Mouse (Mus musculus): Measurements from ENCODE around the gene Soga1.
A peak's percentile ranks its signal among the peaks of the same experiment; 100 is the strongest.

The Soga1 gene

DNA sequence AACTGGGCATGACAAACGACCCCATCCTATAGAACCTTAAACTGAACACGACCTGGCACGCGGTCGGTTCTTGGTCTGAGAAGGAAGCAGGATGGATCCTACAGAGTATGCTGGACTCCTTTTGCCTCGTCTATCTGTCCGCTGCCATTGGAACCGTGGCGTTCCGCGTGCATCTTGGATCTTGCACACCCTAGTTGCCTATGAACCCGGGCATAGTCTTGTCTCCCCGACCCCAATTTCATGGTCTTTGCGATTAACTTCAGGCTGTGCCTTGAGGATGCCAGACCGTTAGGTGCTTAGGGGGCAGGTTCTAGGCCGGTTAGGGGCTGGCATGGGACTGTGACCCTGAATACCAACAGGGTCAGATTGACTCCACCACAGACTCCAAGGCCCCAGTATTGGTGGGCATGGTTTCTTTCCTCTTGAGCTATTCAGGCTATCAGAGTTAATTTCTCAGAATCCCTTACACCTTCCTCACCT is 687 bp upstream of the Soga1 start:
- no peak for DNase-seq

DNA sequence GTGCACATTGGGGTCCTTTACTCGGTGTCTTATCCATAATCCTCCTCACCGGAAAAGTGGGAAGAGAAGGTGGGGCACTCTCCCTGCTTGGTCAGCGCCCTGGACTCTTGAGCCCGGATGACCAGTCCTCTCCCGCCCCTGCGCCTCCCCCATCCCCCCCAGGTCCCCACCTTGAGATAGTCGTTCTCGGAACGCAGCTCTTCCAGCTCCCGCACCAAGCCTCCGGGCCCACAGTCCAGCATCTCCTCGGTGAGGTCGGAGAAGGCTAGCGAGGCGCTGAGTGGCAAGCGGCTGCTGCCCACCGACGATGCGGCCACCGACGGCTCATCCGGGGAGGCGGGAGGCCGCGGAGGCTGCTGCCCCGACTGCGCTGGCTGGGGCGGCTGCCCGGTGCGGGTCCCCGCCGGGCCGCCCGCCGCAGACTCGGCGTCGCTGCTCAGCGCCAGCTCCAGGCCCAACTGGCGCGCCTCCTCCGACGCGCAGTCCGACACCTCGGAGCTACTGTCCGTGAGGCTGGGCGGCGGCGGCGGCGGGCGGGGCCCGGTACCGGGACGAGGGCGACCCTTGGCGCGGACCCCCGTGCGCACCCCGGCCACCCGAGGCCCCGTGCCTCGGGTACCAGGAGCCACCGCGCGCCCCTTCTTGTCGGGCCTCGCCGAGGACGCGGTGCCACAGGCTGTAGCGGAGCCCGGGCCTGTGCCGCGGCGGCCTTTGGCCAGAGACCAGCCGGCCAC is 828 bp downstream of the Soga1 start:
- DNase-seq = no peak

DNA sequence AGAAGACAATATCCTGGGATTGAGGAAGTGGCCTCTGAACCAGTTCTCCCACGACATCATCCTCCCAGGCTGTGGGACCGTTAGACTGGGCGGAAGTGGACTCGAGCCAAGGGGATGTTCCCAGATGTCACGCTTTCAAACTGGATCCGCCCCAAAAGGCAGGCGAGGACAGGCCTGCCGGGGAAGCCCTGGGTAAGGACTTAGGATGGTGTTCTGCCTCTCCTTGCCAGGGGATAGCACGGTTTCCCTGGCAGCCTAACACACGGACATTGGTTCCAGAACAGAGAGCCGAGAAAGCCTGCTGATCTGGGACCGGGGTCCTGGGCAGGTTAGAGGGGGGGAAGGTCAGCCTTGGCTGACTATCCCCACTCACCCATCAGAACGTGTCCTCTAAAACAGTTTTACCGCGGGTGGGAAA is 1.4 kb downstream of the Soga1 start:
- DNase-seq = peak; percentile 73

DNA sequence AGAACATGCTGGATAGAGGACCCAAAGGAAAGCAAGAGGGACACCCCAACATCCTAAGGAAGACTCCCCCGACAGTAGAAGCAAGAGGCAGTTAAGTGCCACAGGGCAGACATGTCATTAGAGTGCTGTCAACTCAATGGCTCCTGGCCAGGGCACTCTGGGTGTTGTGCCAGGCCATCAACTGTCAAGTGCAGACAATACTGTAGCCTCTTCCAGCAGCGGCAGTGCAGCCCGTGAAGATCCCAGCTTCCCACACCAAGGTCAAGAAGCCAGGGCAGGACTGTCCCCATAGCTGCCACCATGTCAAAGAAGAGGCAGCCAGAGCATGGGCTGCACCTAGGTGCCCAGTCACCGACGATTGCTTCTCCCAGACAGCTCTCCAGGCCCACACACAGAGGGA is 1.9 kb downstream of the Soga1 start:
- no peak for DNase-seq

DNA sequence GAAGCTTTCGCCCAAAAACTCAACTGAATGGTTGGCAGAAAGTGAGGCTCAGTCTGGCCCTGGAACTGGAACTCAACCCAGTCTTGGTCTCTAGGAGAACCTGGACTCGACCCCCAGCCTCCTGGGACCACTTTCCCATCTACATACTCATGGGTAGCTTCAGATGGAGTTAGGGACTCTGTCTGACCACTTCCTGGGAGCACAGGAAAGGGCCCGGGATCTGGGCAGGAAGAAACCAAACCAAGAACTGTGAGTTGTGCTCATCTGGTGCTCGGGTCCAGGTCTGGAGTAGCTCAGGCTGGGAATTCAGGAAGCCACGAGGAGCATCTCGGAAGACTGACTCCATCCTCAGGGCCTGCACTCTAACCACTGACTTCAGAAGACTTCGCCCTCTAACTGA is 2.5 kb downstream of the Soga1 start:
- DNase-seq = no peak

DNA sequence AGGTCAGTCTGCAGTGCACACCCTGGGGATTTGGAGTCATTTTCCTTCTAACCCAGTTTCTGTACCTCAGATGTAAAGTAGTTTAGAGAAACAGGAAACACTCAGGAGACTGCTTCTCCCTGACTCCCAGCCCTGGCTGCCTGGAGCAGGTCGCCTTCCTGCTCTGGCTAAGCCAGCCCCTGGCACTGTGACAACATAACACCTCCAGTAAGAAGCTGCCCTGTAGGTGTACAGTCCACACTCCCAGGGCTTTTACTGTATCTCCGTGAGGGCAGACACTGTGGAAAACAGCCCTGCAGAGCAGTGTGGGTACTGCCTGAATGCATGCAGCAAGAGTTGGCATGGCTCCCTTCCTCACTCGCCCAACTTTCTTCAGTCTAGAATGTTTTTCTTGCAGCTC is 3.4 kb downstream of the Soga1 start:
- no peak for DNase-seq

DNA sequence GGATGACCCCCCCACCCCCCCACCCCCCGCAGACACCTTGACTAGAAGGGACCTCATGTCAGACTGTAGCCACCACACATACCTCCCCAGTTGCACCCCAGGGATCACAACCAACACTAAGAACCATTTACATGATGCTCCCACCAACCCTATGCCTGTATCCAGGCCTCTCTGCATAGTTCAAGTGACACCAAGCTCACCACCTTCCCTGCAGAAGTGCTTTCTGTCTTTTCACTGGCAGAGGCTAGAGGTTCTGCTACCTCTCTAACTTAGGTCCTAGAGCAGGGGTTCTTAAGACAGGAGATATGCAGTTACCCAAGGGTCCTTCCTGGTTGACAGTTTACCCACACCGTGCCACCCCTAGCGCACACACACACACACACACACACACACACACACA is 3.8 kb downstream of the Soga1 start:
- no peak for DNase-seq

DNA sequence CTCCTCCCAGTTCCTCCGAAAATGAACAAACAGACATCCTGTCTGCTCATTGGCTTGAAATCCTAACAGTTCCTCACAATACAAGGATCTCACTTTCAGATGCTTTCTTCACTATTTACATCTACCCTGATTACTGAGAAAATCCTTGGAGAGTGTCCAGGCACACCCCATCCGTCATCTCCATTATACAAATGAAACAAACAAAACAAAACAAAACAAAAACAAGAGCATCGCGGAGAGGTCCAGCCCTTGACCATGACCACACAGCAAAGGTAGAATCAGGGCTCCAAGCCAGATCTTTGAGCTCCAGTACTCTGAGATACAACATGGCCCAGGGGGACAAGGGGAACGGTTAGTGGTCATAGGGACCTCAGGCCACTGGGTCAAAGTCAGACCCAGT is 4.3 kb downstream of the Soga1 start:
- DNase-seq = no peak

DNA sequence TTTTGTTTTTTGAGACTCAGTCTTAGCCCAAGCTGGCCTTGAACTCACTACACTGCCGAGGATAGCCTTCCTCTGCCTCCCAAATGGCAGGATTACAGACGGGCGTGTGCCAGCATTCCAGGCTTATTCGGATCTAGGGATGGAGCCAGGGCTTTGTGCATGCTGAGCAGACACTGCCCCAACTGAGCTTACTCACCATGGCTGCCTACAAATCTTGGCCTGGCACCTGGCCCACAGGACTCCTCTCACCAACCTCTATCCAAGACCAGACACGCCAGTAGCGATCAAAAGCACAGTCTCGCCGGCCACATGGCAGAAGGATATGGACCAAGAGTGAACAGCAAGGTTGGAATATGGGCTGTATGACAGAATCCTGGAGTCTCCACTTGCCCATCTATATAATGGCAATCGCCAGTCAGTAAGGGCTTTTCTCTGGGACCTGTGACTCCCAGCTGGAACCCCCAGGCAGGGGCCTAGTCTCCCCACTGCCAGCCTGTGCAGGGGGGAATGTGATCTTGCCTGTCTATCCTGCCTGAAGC is 4.8 kb downstream of the Soga1 start:
- DNase-seq = no peak

DNA sequence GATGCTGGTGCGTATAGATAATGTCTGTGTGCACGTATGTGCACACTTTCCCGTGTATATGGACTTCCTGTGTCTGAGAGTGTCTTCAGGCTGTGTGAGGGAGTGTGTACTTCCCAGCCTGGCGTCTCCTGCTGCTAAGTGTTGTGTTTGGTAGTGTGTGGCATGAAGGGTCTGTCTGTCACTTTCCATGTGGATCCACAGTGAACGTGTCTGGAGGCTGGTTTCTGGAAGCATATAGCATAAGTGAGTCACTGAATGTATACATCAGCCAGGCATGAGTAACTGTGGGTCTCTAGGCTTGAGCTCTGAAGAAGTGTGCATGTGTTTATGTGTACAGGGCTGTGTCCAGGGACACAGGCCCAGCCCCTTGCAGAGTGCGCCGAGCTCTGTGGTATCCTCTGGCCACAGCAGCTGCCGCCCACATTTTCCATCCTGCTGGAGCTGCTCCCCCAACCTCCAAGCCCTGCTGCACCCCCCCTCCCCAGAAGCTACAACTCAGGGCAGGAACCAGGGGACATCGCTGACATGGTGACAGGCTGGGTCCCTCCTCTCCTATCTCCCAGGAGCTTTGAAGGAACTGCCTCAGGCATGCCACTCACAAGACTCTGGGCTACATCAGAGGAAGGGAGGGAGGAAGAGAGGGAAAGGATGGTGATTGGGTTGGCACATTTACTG is 5.5 kb downstream of the Soga1 start:
- no peak for DNase-seq

DNA sequence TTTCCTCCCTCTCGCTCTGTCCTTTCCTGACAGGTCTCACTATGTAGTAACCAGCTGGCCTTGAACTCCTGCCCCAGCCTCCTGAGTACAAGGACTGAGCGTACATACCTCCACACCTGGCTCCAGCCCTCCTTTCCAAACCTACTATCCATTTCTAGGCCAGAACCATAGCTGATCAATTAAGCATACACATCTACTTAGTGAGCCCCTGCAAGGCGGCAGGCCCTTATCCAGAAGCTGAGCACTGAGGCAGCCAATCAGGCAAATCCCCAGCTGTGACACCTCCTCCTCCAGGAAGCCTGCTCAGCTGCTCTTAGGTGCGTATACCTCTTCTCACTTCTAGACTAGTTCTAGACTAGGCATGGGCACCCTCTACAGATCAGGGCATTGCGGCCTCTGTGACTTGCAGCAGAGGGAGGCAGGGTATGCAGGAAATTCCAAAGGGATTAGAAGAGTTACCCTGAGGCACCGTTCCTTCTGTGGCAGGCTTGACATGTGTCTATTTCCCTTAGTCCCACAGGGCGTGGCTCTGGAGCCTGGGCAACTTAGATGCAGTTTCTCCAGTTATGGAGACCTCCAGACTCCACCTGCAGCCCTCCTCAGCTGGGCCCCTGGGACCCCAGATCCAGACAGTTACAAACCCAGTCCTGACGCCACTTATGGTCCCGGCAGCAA is 6.6 kb downstream of the Soga1 start:
- DNase-seq = no peak

DNA sequence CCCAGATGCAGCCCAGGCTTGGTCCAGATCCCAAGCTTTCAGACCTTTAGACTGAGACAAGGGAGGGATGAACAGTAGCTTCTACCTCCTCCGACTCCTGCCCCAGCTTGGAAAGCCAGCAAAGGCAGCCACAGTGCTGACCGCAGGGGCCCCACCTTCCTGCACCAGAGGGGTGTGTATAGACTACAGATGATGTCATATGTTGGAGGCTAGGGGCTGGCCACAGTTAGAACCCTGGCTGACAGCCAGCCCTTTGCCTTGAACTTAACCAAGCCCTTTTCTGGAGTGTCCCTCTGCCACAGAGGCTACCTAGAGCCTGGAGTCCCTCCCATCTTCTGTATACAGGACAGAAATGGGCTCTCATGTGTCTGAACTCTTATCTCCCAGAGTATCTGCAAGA is 7.5 kb downstream of the Soga1 start:
- peak; percentile 50 for DNase-seq

DNA sequence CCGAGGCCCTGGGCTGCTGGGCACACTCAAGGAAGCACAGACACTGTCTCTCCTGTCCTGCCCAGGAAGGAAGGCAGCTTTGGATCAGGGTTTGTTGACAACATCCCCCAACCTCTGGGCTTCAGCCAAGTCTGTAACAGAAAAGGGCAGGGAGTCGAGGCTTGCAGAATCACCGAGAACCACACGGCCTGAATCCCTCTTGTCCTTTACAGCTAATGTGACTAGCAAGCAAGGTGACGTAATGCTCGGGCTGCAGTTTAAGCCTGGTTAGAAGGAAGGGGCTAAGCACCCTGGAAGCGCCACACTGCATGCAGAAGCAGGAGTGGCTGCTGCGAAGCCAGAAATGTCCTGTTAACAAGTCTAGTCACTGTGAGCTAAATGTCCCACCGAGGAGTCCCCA is 8.7 kb downstream of the Soga1 start:
- DNase-seq = no peak

DNA sequence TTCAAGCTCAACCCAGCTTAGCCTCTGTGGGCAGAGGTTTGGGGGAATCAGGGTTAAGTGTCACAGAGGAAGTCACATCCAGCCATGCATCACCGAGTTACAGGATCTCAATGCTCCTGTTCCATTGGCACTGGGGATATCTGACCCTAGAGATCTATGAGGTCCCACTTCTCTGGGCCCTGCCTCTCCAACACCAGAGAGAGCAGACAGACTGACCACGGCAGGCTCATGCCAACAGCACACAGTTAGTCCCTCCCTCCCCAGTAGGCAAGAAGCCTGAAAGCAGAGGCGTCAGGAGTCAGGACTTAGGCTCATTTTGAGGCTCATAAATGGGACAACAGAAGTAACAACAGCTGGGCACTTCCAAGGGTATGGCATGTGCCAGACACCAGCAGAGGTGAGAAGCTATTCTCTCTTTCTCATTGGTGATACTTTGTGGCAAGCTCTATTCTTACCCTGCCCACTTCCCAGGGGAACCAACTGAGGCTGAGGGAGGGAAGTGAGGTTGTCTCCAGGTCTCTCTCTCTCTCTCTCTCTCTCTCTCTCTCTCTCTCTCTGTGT is 9.2 kb downstream of the Soga1 start:
- DNase-seq = no peak

DNA sequence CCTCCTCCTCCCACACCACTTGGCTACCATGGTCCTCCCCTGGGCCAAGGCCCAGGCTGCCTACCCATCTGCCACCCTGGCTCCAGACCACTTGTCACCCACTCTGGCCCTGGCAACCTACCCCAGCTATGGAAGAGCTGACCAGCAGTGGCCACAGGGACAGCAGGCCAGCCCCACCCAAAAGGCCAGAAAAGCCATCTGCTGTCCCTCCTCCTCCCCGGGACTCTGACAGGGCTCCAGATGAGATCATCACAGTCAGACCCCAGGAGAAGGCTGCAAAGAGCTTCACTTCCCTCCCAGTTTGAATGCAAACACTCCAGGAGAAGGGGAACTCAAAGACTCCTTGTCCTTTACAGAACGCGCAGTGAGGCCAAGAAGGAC is 9.7 kb downstream of the Soga1 start:
- DNase-seq = no peak

DNA sequence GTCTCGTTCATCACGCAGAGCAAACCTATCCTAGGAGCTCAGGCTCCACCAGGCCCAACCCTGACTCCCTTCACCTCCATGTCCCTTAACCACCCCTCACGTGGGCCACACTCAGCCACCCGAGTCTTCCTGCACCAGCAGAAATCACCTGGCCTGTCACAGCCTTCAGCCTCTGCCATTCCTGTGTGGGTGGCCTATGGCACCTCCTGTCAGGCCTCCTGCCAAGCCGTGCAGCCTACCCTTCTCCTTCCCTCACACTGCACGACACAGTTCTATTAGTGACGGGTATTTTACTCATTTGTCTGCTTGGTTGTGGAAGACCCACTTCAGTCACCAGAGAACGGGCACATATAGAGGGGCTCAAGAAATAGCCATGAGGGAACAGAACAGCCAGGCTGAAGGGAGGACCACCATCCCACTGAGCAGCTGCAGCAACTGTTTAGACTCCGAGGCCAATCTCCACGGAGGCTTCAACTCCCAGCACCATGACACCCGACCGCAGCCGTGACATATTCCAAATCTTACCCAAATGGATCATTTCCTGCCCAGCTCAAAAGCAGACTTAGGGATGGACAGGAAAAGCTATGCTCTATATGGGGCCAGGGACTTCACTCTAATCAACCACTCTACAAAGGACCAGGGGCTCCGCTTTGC is 10.2 kb downstream of the Soga1 start:
- no peak for DNase-seq

DNA sequence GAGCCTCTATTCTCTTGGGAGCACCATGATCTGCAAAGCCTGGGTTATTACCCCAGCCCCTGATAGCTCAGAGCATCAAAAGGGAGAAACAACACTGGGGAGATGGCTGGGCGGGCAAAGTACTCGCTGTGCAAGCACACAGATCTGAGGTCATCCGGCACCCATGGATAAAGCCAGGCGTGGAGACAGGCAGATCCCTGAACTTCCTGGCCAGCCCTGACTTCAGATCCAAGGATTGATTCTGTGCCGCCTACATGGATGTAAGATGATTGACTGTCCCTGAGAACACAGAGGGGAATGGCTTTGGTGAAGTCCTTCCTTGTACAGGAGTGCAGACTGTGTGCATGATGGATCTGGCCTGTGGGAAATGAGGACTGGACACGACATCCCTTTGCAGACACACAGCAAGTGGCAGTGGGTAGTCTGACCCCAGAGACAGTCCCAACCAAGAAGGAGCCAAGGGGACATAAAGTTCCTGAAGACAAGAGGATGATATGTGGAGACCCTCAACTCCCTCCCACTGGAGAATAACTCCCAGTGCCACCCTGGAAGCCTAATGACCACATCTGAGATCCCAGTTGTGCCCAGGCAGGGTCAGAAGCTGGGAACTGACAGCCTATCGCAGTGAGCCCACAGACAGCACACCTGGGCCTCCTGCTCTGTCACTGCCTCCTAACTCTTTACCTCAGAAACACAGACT is 12.2 kb downstream of the Soga1 start:
- no peak for DNase-seq

DNA sequence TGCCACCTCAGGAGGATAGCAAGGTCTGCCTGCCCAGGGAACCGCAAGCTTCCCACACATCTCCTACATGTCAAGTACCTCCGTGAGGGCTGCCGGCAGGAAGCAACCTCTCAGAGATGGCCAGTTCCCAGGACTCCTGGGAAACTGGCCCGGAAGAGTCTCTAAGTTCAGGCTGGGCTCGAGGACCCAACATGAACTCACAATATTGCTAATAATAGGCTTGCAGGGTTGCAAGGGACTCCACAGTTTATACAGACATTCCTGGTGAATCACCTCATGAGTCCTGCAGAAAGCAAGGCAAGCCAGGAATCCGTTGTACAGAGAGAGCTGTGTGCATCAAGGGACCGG is 13.2 kb downstream of the Soga1 start:
- no peak for DNase-seq

DNA sequence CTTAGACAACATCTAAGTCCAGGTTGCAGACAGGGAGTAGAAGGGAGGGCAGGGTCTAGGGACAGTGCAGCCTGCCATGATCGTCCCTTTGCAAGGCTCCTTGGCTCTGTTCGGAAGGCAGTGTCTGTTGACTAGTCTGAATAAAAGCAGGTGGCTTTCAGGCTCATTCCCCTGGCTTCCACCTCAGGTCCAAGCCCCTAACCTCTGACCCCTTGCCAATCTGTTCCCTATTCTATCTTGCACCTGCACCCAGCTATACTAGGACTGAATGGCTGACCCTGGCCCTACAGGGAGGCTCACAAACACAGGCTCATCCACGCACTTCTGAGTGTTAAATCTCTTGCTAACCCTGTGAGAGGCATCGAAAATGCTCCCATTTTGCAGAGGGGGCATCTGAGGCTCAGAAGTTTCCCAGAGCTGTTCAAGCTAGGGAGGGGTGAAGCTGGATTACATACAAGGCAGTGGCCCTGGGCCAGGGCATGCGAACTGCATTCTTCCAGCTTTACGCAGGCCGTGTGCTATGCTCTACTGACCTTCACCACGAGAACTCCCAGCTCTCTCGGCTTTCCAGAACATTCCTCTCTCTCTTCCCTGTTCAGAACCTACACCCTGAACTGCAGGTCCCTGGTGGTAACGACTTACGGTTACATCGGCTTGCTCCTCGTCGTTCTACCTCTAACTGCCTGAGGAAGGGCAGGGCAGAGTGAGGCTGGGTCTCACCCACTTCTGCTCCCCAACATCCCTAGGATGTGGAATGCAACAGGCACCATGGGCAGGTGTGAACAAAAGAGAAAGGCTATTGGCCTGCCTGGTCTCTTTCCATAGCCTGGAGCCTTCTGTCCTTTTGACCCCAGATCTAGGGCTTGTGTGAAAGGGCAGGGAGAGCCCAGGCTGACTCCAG is 13.8 kb downstream of the Soga1 start:
- no peak for DNase-seq

DNA sequence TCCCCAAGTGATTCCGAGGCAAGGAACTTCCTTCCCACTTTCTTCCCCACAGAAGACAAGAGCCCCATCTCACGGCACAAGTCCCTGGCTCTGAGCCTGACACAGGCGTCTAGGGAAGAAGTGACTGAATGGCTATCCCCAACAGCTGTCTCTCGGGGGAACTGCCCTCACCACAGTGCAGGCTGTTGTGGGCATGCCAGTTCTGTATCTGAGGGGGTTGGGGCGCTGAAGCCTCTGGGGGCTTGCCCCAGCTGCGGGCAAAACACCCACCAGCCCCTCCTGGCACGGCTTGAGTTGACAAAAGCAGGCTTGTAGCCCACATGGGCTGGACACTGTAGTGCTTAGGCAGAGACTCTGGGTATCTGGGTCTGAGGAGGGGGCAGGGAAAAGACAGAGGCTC is 14.9 kb downstream of the Soga1 start:
- DNase-seq = peak; percentile 48

DNA sequence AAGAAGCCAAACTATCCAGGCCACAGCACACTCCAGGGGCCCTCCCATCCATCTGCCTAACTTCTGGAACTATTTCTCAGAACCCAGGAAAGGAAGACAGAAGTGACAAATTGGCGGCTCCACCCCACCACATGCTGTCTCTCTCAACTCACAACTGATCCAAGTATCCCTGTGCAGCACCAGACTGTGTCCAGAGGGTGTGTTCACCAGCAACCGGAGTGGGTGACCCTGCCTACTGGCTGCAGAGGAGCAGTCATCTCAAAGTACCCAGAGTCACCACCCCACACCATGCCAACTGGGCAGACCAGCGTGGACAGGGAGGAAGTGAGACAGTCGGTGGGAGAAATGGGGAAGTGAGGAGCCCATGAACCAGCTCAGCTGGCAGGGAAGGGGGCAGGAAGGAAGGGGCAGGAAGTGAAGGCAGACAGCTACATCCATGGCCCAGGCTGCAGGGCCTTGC is 15.8 kb downstream of the Soga1 start:
- DNase-seq = no peak
